Mouse (Mus musculus): Measurements from ENCODE around the gene Scube3. TPM values are rescaled to one million over a fixed set of nuclear protein-coding genes. Genes with fewer than 3 reads are reported as not detected.
A peak's percentile ranks its signal among the peaks of the same experiment; 100 is the strongest.
"Not testable (repeated sequence)": the region's sequence is repeated elsewhere in the genome, so short reads cannot be mapped to it uniquely, and the experiment has no call there.

The Scube3 gene
- polyA plus RNA-seq, 1 experiment from 2014 or later, result 9.4 TPM

DNA sequence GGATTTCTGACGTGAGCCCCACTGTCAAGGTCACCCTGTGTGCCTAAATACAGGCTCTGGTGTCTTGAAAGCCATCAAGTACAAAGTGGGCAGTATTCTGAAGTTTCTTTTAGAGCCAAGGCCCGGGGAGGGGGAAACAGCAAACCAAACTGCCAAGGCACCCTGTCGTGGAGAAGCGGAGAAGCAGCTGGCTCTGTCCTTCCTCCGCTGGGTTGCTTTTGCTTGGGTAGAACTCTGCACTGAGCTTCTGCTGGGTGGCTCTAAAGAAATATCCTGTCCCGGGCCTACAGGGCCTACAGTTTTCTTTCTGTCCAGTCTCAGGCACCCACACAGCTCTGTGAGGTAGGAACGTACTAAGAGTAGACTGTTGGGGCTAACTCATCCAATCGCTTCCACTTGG is 65.2 kb downstream of the Scube3 start:
- Histone ChIP-seq H3K27me3 (no peaks in the 10 kb centered on the region), H3K9me3 (no peaks in the 10 kb centered on the region), H3K36me3 (peaks cover 23% of the 10 kb centered on the region), H3K4me3 (no peak overlapping the region), H3K4me2 (peak overlapping the region; percentile 75), H3K27ac (peak overlapping the region; percentile 90), H3K4me1 (peaks cover 33% of the 10 kb centered on the region), H3K9ac (peak overlapping the region; percentile 77)
- WGBS, result 64% methylated on average over 8 of the region's 8 CpGs
- ATAC-seq (ENCODE audit: insufficient number of reproducible peaks, insufficient read depth, low FRiP score, low TSS enrichment, low read depth), result no peak

DNA sequence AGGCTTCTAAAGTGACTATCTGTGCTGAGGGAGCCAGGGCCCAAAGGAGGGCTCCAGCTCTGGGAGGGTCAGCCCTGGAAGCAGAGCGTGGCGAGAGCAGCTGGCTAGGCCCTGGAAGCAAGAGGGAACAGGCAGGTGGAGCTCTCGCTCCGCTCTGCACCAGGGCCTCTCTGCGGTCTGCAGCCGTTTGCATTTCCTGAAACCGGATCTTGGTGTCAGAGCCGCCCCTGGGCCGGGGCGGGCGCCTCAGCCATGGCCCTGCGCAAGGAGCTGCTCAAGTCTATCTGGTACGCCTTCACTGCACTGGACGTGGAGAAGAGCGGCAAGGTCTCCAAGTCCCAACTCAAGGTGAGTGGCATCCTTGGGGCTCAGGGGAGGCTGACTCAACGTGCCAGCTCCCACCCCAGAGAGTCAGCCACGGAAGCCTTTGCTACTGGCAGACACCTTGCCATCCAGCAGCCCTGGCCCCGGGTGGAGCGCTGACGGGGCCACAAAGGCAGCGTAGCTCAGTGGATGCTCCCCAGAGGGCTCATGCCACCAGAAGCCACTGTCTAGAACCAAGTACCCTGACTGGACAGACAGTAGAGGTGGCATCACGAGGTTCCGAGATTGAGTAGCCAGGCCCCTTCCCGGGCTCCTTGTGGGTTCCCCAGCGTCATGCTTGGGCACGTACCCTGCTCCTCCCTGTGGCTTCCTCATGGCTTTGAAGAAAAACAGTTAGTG is 65.8 kb downstream of the Scube3 start, which contains the start of gene Def6:
Def6 (plus strand) TSS at position 188 of the 723 bp plus-strand sequence.
- peak within 1 kb of the TSS; percentile 47 for H3K4me3 ChIP-seq
- peaks cover 17% of the 10 kb centered on the region for H3K36me3 ChIP-seq
- ATAC-seq (ENCODE audit: insufficient number of reproducible peaks, insufficient read depth, low FRiP score, low TSS enrichment, low read depth), result peak; percentile 89
- H3K9ac ChIP-seq, result peak within 1 kb of the TSS; percentile 77
- 15% methylated on average over 26 of the region's 26 CpGs for WGBS
- H3K9me3 ChIP-seq, result no peaks in the 10 kb centered on the region
- peak within 1 kb of the TSS; percentile 90 for H3K27ac ChIP-seq
- peaks cover 33% of the 10 kb centered on the region for H3K4me1 ChIP-seq
- H3K27me3 ChIP-seq, result no peaks in the 10 kb centered on the region
- peak within 1 kb of the TSS; percentile 75 for H3K4me2 ChIP-seq

DNA sequence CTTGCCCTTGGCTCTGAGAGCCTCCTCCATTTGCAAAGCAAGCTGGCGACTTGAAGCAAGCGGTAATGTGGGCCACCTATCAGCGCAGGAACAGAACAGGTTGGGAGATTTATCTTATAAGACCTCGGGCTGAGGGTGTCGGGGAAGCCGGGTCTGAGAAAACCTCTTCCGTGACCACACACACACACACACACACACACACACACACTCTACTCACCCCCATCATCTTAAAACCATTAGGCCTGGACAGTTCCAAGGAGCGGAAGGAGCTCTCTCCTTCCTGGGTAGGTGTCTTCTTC is 66.3 kb downstream of the Scube3 start:
- H3K4me3 ChIP-seq, result peak overlapping the region; percentile 47
- ATAC-seq (ENCODE audit: insufficient number of reproducible peaks, insufficient read depth, low FRiP score, low TSS enrichment, low read depth), result no peak
- H3K4me2 ChIP-seq, result peak overlapping the region; percentile 75
- peak overlapping the region; percentile 90 for H3K27ac ChIP-seq
- peaks cover 12% of the 10 kb centered on the region for H3K36me3 ChIP-seq
- no peaks in the 10 kb centered on the region for H3K27me3 ChIP-seq
- peaks cover 33% of the 10 kb centered on the region for H3K4me1 ChIP-seq
- no peaks in the 10 kb centered on the region for H3K9me3 ChIP-seq
- WGBS, result 72% methylated on average over 8 of the region's 8 CpGs
- H3K9ac ChIP-seq, result peak overlapping the region; percentile 77

DNA sequence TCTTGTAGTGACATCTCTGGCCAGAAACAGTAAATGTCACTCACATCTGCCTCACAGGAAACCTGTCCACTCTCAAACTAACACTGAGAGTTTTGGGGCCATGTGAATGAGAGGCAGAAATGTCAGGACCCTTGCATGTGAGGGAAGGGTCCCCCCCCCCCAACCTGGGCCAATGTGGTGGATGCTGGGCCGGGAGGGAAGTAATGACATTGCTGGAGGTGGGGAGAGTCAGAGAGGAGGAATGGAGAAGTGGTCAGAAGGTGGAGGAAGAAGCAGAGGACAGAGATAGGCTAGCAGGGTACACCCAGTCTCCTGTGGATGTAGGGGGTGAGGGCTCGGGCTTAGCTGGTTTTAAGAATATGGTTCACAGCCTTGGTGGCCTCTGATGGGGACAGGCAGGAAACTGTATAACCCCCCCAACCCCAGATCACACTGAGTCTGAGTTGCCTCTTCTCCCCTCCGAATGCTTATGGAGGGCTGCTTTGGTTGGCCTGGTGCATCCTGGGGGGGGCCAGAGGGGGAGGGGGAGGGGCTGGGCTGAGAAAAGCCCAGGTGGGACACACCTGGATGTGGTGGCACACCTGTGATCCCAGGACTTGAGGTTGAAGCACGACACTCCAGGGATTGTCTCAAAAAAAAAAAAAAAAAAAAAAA is 67.6 kb downstream of the Scube3 start:
- H3K27me3 ChIP-seq, result no peaks in the 10 kb centered on the region
- 59% methylated on average over 4 of the region's 4 CpGs for WGBS
- peaks cover 33% of the 10 kb centered on the region for H3K4me1 ChIP-seq
- H3K9ac ChIP-seq, result peak overlapping the region; percentile 6; the same call in 1 of the 2 replicates
- H3K27ac ChIP-seq, result no peak overlapping the region
- no peak for ATAC-seq (ENCODE audit: insufficient number of reproducible peaks, insufficient read depth, low FRiP score, low TSS enrichment, low read depth)
- H3K4me3 ChIP-seq, result no peak overlapping the region
- no peaks in the 10 kb centered on the region for H3K9me3 ChIP-seq
- H3K4me2 ChIP-seq, result 0 out of 2 replicates have a peak overlapping the region, but pooled peaks have one; percentile 3
- peaks cover 9% of the 10 kb centered on the region; the same call in 1 of the 2 replicates for H3K36me3 ChIP-seq

DNA sequence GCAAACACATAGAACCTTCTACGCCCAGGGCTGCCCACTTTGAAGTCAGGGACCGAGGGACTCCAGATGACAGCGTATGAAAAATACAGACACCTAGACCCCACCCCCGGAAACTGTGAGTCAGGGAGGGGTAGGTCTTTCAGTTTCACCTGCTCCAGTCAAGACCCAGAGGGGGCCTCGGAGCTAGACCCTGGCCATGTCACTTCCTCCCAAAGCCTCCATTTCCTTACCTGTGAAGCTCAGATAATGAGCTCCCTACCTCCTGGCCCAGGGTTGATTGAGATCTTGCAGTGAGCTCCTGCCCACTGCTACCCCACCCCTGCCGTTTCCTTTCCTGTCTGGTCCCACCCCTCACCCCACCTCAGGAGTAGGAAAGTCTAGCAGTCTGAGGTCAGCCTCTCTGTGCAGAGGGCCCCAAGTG is 70.0 kb downstream of the Scube3 start:
- Histone ChIP-seq H3K36me3 (no peaks in the 10 kb centered on the region), H3K4me1 (peaks cover 27% of the 10 kb centered on the region), H3K9me3 (no peaks in the 10 kb centered on the region), H3K9ac (no peak overlapping the region), H3K27me3 (no peaks in the 10 kb centered on the region), H3K27ac (no peak overlapping the region), H3K4me2 (no peak overlapping the region), H3K4me3 (no peak overlapping the region)
- WGBS, result 80% methylated on average over 6 of the region's 6 CpGs
- no peak for ATAC-seq (ENCODE audit: insufficient number of reproducible peaks, insufficient read depth, low FRiP score, low TSS enrichment, low read depth)

DNA sequence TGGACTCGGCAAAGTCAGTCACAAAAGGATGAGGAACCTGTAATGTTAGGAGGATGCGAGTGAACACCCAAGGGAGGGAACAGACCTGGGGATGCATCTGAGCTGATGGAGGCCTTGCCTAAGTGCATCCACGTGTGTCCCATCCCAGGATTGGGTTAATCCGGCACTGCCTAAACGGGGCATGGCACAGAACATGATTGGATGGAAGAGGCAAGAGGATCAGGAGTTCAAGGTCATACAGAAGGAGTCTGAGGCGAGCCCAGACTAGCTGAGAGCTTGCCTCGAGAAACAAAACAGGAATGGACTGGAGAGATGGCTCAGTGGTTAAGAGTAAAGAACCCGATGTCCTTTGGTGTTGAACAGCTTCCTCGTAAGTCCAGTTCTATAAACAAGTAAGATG is 70.5 kb downstream of the Scube3 start:
- Histone ChIP-seq H3K27ac (no peak overlapping the region), H3K4me1 (peaks cover 24% of the 10 kb centered on the region), H3K9ac (no peak overlapping the region), H3K9me3 (no peaks in the 10 kb centered on the region), H3K36me3 (no peaks in the 10 kb centered on the region), H3K27me3 (no peaks in the 10 kb centered on the region), H3K4me2 (no peak overlapping the region), H3K4me3 (no peak overlapping the region)
- ATAC-seq (ENCODE audit: insufficient number of reproducible peaks, insufficient read depth, low FRiP score, low TSS enrichment, low read depth), result no peak
- 60% methylated on average over 9 of the region's 9 CpGs for WGBS

DNA sequence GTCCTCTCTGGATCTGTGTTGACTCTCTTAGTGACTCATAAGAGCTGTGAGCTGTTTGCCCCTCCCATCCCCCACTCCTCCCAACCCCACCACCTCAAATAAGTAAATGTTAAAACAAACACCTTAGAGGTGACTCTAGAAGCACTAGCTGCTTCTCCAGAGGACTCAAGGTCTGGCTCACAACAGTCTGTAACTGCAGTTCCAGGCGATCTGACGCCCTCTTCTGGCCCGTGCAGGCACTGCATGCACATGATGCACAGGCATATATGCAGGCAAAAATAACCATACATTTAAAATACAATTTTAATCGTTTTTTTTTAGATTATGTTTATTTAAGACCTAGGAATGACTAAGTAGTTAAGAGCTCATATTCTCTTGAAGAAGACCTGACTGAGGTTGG is 71.3 kb downstream of the Scube3 start:
- no peak overlapping the region for H3K9ac ChIP-seq
- no peak overlapping the region for H3K27ac ChIP-seq
- ATAC-seq (ENCODE audit: insufficient number of reproducible peaks, insufficient read depth, low FRiP score, low TSS enrichment, low read depth), result no peak
- H3K4me3 ChIP-seq, result no peak overlapping the region
- peaks cover 24% of the 10 kb centered on the region for H3K4me1 ChIP-seq
- no peaks in the 10 kb centered on the region for H3K9me3 ChIP-seq
- 26% methylated on average over 4 of the region's 4 CpGs for WGBS
- no peaks in the 10 kb centered on the region for H3K27me3 ChIP-seq
- H3K36me3 ChIP-seq, result no peaks in the 10 kb centered on the region
- no peak overlapping the region for H3K4me2 ChIP-seq

DNA sequence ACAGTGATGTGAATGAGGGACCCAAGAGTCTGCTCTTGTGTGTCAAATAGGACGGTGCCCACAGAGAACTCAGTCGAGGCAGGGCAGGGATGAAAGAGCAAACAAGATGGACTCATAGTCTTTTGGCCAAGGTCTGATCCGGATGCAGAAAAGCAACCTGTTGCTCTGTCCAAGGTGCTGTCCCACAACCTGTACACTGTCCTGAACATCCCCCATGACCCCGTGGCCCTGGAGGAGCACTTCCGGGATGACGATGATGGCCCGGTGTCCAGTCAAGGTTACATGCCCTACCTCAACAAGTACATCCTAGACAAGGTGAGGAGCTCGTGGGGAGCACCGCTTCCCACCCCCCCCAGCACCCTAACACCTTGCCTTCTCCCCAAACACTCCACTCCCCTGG is 74.8 kb downstream of the Scube3 start:
- 84% methylated on average over 9 of the region's 9 CpGs for WGBS
- no peaks in the 10 kb centered on the region for H3K36me3 ChIP-seq
- ATAC-seq (ENCODE audit: insufficient number of reproducible peaks, insufficient read depth, low FRiP score, low TSS enrichment, low read depth), result no peak

DNA sequence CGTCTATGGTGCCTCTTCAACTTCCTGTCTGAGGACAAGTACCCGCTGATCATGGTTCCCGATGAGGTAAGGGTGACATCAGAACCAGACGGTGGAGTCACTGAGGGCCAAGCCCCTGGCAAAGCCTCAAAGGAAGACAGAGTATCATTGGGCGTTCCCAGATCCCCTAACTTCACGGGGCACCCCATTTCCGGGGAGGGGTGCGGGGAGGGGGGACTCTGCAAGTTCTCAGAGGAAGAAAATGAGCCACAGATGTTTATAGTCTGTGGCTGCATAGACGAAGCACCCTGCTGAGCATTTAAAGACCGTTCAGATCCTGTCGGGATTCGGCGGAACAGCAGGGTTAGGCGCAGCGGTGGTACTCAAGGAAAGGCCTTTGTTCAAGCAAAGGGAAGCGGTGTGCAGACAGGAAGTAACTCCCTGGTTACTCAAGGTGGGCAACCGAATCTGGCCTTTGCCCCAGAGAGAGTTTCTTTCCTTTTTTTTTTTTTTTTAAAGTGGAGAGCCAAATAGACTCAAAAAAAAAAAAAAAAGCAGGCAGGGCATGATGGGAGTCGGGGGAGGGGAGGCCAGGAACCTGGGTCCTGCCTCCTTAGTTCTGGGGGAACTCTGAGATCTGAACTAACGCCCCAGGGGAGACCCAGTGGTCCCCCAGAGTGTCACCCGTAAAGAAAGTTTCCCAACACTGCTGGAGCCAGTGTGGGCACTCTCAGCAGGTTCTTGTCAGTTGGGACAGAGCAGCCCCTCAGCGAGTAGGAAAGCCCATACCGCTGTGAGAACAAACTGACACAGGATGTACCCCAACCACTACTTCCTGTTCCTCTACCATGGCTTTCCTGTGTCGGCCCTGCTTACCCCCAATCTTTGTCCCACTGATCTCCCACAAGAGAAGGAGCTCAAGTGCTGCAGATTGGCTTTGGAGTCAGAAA is 76.0 kb downstream of the Scube3 start:
- no peak for ATAC-seq (ENCODE audit: insufficient number of reproducible peaks, insufficient read depth, low FRiP score, low TSS enrichment, low read depth)
- Histone ChIP-seq H3K4me1 (peaks cover 17% of the 10 kb centered on the region), H3K4me2 (peak overlapping the region; percentile 49), H3K9ac (peak overlapping the region; percentile 57), H3K4me3 (peak overlapping the region; percentile 16), H3K27me3 (no peaks in the 10 kb centered on the region), H3K9me3 (no peaks in the 10 kb centered on the region), H3K27ac (peak overlapping the region; percentile 80), H3K36me3 (no peaks in the 10 kb centered on the region)
- 15% methylated on average over 23 of the region's 23 CpGs for WGBS

More for the DNA sequence above, 74.8 kb downstream of the Scube3 start:
- no peaks in the 10 kb centered on the region for H3K9me3 ChIP-seq
- H3K4me3 ChIP-seq, result no peak overlapping the region
- H3K9ac ChIP-seq, result no peak overlapping the region
- H3K27me3 ChIP-seq, result no peaks in the 10 kb centered on the region
- no peak overlapping the region for H3K27ac ChIP-seq
- H3K4me2 ChIP-seq, result no peak overlapping the region
- peaks cover 14% of the 10 kb centered on the region for H3K4me1 ChIP-seq

DNA sequence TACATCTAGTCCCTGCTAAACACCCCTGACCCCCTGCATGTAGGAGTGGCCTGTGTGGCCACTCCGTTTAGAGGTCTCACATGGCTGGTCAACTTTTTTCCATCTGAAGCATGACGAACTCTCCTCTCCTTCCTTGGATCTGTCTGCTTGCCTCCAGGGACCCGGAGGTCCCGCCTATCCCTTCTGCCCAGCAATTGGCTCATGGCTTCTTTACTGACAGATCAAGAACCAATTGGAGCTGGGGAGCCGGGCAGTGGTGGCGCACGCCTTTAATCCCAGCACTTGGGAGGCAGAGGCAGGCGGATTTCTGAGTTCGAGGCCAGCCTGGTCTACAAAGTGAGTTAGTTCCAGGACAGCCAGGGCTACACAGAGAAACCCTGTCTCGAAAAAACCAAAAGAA is 80.5 kb downstream of the Scube3 start:
- peaks cover 43% of the 10 kb centered on the region for H3K4me1 ChIP-seq
- H3K9me3 ChIP-seq; H3K36me3 ChIP-seq; ATAC-seq (ENCODE audit: insufficient number of reproducible peaks, insufficient read depth, low FRiP score, low TSS enrichment, low read depth); H3K4me3 ChIP-seq; H3K27me3 ChIP-seq; H3K4me2 ChIP-seq; H3K9ac ChIP-seq; H3K27ac ChIP-seq: not testable (repeated sequence)
- 94% methylated on average over 10 of the region's 10 CpGs for WGBS

DNA sequence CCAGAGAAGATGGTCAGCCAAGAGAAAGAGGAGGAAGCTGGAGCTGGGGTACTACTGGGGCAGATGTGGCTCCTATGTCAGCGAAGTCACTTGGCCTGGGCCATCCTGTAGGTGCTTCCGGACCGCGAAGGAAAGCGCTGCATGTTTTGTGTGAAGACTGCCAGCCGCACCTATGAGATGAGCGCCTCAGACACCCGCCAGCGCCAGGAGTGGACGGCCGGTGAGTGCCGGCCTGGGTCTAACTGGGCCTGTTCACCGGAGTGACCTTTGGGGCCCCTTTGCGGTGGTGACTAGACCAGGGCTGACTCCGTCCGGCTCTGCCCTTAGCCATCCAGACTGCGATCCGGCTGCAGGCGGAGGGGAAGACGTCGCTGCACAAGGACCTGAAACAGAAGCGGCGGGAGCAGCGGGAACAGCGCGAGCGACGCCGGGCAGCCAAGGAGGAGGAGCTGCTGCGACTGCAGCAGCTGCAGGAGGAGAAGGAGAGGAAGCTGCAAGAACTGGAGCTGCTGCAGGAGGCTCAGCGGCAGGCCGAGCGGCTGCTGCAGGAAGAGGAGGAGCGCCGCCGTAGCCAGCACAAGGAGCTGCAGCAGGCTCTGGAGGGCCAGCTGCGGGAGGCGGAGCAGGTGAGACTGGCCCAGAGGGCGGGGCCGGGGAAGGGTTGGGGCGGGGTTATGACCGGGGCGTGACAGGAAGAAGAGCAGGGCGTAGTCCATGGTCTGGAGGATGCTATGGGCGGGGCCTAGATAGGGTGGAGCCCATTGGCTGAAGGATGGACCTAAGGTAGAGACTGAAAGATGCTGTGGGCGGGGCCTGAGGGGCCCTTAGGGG is 81.8 kb downstream of the Scube3 start:
- 2% methylated on average over 46 of the region's 46 CpGs for WGBS
- peak overlapping the region; percentile 57 for H3K4me3 ChIP-seq
- ATAC-seq (ENCODE audit: insufficient number of reproducible peaks, insufficient read depth, low FRiP score, low TSS enrichment, low read depth), result peak; percentile 77
- H3K4me2 ChIP-seq, result peak overlapping the region; percentile 97
- H3K27ac ChIP-seq, result peak overlapping the region; percentile 86
- peaks cover 12% of the 10 kb centered on the region for H3K36me3 ChIP-seq
- no peaks in the 10 kb centered on the region for H3K9me3 ChIP-seq
- H3K9ac ChIP-seq, result peak overlapping the region; percentile 83
- H3K27me3 ChIP-seq, result no peaks in the 10 kb centered on the region
- peaks cover 32% of the 10 kb centered on the region for H3K4me1 ChIP-seq
